Mouse (Mus musculus) midbrain, embryonic 14.5 days (tissue): ENCODE measurements at regions not wholly inside any gene's neighbourhood (a gene's known extent, or its start where the extent isn't known, plus 50 kb on each side); places are given as distances from the start of the nearest gene placed in this dataset.

Source experiments
- ATAC-seq: fragments of 200-750 bp; cut with Nextera tagmentation; 2 replicates; pipeline ENCODE4 v1.8.0; 2017; ENCODE audit warnings: moderate number of reproducible peaks, moderate library complexity; ENCODE audit not compliant: low FRiP score, low TSS enrichment
- DNase-seq: peaks from one replicate; pipeline ENCODE4 v3.0.0-alpha.2; 2015
- H3K27ac ChIP-seq: fragments of 300-500 bp; sonication (generic); replicated peaks from 2 replicates; pipeline ENCODE4 v1.5.1; 2014; ENCODE audit warnings: mild to moderate bottlenecking, low read depth, low read length, moderate library complexity
- H3K27me3 ChIP-seq: fragments of 300-500 bp; sonication (generic); 2 replicates; pipeline ENCODE4 v1.6.1; 2014; ENCODE audit warnings: low read length, control low read depth, mixed read lengths; ENCODE audit not compliant: control insufficient read depth, insufficient read depth
- H3K36me3 ChIP-seq: fragments of 300-500 bp; sonication (generic); 2 replicates; pipeline ENCODE4 v1.6.1; 2014; ENCODE audit warnings: low read length, control low read depth; ENCODE audit not compliant: control insufficient read depth, insufficient read depth
- H3K4me1 ChIP-seq: fragments of 300-500 bp; sonication (generic); 2 replicates; pipeline ENCODE4 v1.6.1; 2014; ENCODE audit warnings: mild to moderate bottlenecking, antibody characterized with exemption, low read length, control low read depth; ENCODE audit not compliant: control insufficient read depth, insufficient read depth
- H3K4me2 ChIP-seq: fragments of 300-500 bp; sonication (generic); 2 replicates; pipeline ENCODE4 v1.6.1; 2014; ENCODE audit warnings: mild to moderate bottlenecking, low read length, moderate library complexity
- H3K4me3 ChIP-seq: fragments of 300-500 bp; sonication (generic); replicated peaks from 2 replicates; pipeline ENCODE4 v1.5.1; 2014; ENCODE audit warnings: low read depth, low read length
- H3K9ac ChIP-seq: fragments of 300-500 bp; sonication (generic); replicated peaks from 2 replicates; pipeline ENCODE4 v1.6.1; 2014; ENCODE audit warnings: mild to moderate bottlenecking, low read length, moderate library complexity
- H3K9me3 ChIP-seq: fragments of 300-500 bp; sonication (generic); 2 replicates; pipeline ENCODE4 v1.6.1; 2016; ENCODE audit warnings: low read length, control low read depth, mixed read lengths; ENCODE audit not compliant: control insufficient read depth
- WGBS: fragments of 180-500 bp; shearing (Covaris S2); extraction: QIAGEN DNeasy Blood & Tissue Kit; methylation state at CpG from one replicate; pipeline ENCODE4 v1.1.7; 2014; 5-methylcytosine and 5-hydroxymethylcytosine counted together

DNA sequence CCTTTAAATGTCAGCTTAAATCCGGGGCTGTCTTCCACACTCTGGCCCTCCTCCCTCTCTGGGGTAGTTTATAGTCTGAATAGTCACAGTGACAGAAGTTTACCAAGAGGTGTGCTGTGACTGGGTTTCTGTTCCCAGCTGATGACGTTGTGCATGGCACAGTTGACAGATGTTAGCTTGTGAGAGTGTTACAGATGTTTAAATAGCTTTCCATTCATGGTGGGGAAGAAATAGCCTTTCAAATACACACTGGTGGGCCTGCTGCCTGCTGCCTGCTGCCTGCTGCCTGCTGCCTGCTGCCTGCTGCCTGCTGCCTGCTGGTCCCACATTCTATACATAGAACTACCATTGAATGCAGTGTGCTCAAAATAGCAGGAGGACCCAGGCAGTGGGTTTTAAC, 324.8 kb upstream of the Sash1 start:
- Histone ChIP-seq H3K4me2 (no peak overlapping the region), H3K9ac (no peak overlapping the region), H3K27ac (peak overlapping the region; percentile 9; the same call in 1 of the 2 replicates), H3K4me1 (peaks cover 10% of the 10 kb centered on the region; the same call in 1 of the 2 replicates), H3K4me3 (no peak overlapping the region), H3K36me3 (no peaks in the 10 kb centered on the region), H3K9me3 (no peaks in the 10 kb centered on the region), H3K27me3 (no peaks in the 10 kb centered on the region)
- ATAC-seq (no peak), DNase-seq (no peak)
- 4% methylated on average over 2 of the region's 2 CpGs for WGBS

DNA sequence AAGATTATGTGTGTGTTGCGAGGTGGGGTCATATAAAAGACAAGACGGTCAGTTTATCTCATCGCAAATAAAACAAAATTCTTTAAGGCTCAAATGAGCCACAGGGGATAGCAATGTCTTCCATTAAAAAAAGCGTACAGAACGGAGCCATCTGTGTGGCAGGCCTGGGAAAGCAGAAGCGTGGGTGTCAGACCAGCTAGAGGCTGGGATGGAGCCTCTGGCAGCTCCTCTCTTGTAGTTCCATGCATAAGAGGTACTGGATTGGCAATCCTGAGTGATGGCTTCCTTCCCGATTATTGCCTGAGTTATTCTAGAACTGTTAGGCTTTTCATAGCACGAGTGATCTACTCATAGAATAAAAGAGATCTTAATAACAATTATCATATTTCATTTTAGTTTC, 318.2 kb upstream of the Sash1 start:
- DNase-seq (no peak), ATAC-seq (no peak)
- H3K9me3 ChIP-seq = no peaks in the 10 kb centered on the region
- no peaks in the 10 kb centered on the region for H3K27me3 ChIP-seq
- no peaks in the 10 kb centered on the region for H3K36me3 ChIP-seq
- H3K4me2 ChIP-seq = no peak overlapping the region
- 89% methylated on average over 8 of the region's 8 CpGs for WGBS
- no peak overlapping the region for H3K9ac ChIP-seq
- H3K27ac ChIP-seq = no peak overlapping the region
- no peak overlapping the region for H3K4me3 ChIP-seq
- H3K4me1 ChIP-seq = no peaks in the 10 kb centered on the region

DNA sequence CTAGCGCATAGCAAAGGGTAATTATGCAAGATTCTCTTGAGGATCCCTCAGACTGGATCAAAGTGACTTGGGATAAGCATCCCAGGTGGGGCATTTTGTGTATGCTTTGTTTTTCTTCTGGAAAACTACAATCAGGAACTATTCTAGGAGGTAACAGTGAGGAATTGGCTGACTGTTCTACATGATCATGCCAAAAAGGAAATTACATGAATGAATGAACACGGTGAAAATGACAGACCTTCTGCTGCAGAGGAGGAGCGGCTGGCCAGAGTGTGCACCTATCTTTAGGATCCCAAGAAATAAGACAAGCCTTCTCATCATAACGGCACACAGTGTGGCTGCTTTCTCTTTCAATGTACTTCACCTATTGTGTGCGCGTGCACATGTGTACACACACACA, 317.5 kb upstream of the Sash1 start:
- no peaks in the 10 kb centered on the region for H3K9me3 ChIP-seq
- H3K36me3 ChIP-seq = no peaks in the 10 kb centered on the region
- DNase-seq = no peak
- ATAC-seq = no peak
- no peak overlapping the region for H3K9ac ChIP-seq
- H3K27me3 ChIP-seq = no peaks in the 10 kb centered on the region
- no peak overlapping the region for H3K27ac ChIP-seq
- H3K4me1 ChIP-seq = no peaks in the 10 kb centered on the region
- WGBS = 86% methylated on average over 6 of the region's 6 CpGs
- no peak overlapping the region for H3K4me2 ChIP-seq
- H3K4me3 ChIP-seq = no peak overlapping the region

DNA sequence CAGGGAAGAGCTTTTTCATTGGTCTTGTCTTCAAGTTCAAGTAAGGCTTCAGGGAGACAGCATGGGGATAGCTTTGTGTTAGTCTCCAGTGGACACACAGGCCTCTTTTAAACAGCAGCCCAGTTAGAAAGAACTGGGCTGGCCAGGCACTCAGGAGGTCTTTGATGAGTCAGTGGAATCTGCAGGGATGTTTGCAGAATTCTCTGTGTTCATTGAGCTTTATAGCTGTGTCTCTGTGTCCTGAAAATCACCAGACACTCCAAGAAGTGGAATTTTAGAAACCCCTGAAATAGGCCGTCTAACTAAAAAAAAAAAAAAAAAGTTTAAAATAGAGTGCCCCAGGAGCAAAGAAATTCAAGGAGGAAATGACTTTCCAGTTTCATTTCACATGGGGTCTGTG, 317.1 kb upstream of the Sash1 start:
- DNase-seq = no peak
- no peaks in the 10 kb centered on the region for H3K4me1 ChIP-seq
- no peaks in the 10 kb centered on the region for H3K27me3 ChIP-seq
- no peak for ATAC-seq
- no peaks in the 10 kb centered on the region for H3K36me3 ChIP-seq
- H3K27ac ChIP-seq = no peak overlapping the region
- no peak overlapping the region for H3K4me2 ChIP-seq
- H3K9ac ChIP-seq = no peak overlapping the region
- WGBS = 77% methylated on average over 1 of the region's 1 CpGs
- H3K9me3 ChIP-seq = no peaks in the 10 kb centered on the region
- no peak overlapping the region for H3K4me3 ChIP-seq

DNA sequence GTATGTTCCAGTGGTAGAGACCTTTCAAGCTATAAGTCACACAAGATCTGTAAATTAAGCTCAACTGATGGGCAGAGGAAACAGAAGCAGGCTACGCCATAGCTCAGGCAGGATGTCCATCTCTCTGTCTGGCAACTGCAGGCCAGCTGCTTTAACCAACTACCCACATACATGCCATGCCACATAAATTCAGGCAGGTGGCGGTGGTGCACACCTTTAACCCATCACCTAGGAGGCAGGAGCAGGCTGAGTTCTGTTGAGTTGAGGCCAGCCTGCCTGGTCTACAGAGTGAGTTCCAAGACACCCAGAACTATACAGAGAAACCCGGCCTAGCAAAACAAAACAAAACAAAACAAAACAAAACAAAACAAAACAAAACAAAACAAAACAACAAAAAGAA, 289.1 kb upstream of the Sash1 start:
- H3K4me3 ChIP-seq = no peak overlapping the region
- H3K4me2 ChIP-seq = no peak overlapping the region
- no peaks in the 10 kb centered on the region for H3K27me3 ChIP-seq
- H3K27ac ChIP-seq = no peak overlapping the region
- H3K4me1 ChIP-seq = no peaks in the 10 kb centered on the region
- H3K9me3 ChIP-seq = no peaks in the 10 kb centered on the region
- H3K9ac ChIP-seq = no peak overlapping the region
- 75% methylated on average over 3 of the region's 3 CpGs for WGBS
- ATAC-seq (no peak), DNase-seq (peak; percentile 35)
- H3K36me3 ChIP-seq = no peaks in the 10 kb centered on the region

DNA sequence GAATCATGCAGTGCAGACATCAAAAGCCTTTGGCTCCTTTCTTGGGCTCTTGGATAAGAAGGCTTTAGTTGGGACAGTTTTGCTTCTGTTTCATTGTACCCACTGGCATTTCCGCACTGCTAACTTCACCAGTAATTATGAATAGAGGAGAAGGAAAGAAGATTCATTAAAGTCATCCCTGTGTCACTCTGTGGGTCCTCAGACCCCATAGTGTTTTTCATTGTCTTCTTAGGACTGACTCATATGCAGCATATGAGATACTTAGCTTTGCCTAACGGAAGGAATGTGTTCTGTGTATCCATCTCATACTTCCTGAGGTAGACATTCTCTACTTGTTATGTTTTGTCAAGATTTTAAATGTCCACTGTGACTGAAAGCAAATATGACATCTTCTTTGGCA, 287.6 kb upstream of the Sash1 start:
- no peak for ATAC-seq
- Histone ChIP-seq H3K4me3 (no peak overlapping the region), H3K27ac (no peak overlapping the region), H3K4me2 (no peak overlapping the region), H3K9me3 (no peaks in the 10 kb centered on the region), H3K27me3 (no peaks in the 10 kb centered on the region), H3K4me1 (no peaks in the 10 kb centered on the region), H3K36me3 (no peaks in the 10 kb centered on the region), H3K9ac (no peak overlapping the region)
- WGBS = 86% methylated on average over 2 of the region's 2 CpGs
- no peak for DNase-seq

DNA sequence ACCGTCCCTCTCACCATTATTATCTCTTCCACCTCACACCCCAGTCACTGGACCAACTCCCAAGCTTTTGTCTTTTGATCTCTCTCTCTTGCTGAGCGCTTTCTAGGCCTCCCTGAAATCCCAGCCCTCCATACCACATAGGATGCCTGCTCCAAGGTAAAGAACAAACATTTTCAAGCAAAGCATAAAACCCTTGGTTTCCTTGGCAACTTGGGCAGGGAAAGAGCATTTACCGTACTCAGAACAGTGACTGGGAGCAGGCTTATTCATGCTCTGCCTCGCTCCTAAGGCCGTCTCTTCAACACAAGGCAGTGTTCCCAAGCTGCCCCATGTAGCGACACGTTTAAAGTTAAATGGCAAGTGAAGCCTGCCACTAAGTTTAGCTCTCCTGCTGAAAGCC, 282.9 kb upstream of the Sash1 start:
- Histone ChIP-seq H3K9ac (no peak overlapping the region), H3K4me2 (no peak overlapping the region), H3K4me3 (no peak overlapping the region), H3K4me1 (peaks cover 3% of the 10 kb centered on the region; the same call in 1 of the 2 replicates), H3K27me3 (no peaks in the 10 kb centered on the region), H3K36me3 (no peaks in the 10 kb centered on the region), H3K9me3 (no peaks in the 10 kb centered on the region), H3K27ac (0 out of 2 replicates have a peak overlapping the region, but pooled peaks have one; percentile 32)
- DNase-seq = peak; percentile 54
- 28% methylated on average over 7 of the region's 7 CpGs for whole genome bisulfite sequencing
- no peak for ATAC-seq

DNA sequence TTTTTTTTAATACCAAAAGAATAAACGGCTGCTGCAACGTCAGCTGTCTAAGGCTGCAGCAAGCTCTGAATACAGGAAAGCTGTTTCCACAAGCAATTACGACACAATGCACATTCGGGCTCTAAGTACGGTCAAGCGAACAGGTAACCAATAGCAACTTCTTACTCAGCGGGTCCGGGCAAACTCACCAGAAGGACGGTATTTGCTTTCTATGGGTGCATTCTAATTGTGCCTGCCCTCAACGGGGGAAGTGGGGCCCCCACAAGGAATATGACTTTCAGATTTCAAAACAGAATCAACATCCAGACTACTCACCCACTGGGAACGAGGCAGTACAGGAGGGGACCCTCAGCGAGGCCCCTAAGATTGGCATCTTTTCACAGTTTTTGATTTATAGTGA, 280.1 kb upstream of the Sash1 start:
- Histone ChIP-seq H3K9ac (no peak overlapping the region; the same call in 1 of the 2 replicates), H3K36me3 (no peaks in the 10 kb centered on the region), H3K27ac (peak overlapping the region; percentile 73), H3K27me3 (no peaks in the 10 kb centered on the region), H3K9me3 (no peaks in the 10 kb centered on the region), H3K4me1 (peaks cover 3% of the 10 kb centered on the region; the same call in 1 of the 2 replicates), H3K4me2 (peak overlapping the region; percentile 37), H3K4me3 (0 out of 2 replicates have a peak overlapping the region, but pooled peaks have one; percentile 15)
- DNase-seq (peak; percentile 68), ATAC-seq (no peak; the same call in 1 of the 2 replicates)
- 70% methylated on average over 12 of the region's 12 CpGs for WGBS

DNA sequence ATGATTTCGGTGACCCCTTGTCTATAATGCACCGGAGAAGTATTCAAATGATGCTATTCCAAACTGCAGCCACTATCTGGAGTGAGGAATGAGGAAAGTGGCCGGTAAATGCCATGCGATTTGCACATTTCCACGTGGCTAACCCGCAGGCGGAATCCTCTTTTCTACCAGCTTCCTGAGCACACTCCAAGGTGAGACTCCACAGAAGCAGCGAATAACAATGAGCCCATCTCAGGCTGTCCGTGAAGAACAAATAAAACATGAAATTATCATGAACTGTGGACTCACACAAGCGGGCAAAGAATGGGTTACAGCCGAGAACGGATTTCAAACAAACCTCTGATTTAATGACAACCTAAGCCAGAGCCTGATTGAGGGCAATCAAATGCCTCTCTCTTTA, 279.7 kb upstream of the Sash1 start:
- 0 out of 2 replicates have a peak overlapping the region, but pooled peaks have one; percentile 15 for H3K4me3 ChIP-seq
- no peaks in the 10 kb centered on the region for H3K9me3 ChIP-seq
- H3K27me3 ChIP-seq = no peaks in the 10 kb centered on the region
- H3K27ac ChIP-seq = peak overlapping the region; percentile 73
- 61% methylated on average over 12 of the region's 12 CpGs for WGBS
- H3K36me3 ChIP-seq = no peaks in the 10 kb centered on the region
- ATAC-seq = no peak; the same call in 1 of the 2 replicates
- peaks cover 3% of the 10 kb centered on the region; the same call in 1 of the 2 replicates for H3K4me1 ChIP-seq
- H3K4me2 ChIP-seq = peak overlapping the region; percentile 37
- no peak overlapping the region; the same call in 1 of the 2 replicates for H3K9ac ChIP-seq
- peak; percentile 56 for DNase-seq
